Mouse (Mus musculus) heart, postnatal 0 days (tissue): ENCODE results near the gene Map3k20.

ENCODE experiments used
- CTCF ChIP-seq: IDR thresholded peaks from 2 replicates; pipeline ENCODE4 v1.5.1; 2016; ENCODE audit warnings: antibody characterized with exemption, control low read depth, low read depth
- EP300 ChIP-seq: IDR thresholded peaks from 2 replicates; pipeline ENCODE4 v1.6.1; 2016; ENCODE audit warnings: antibody characterized with exemption, low read depth

DNA sequence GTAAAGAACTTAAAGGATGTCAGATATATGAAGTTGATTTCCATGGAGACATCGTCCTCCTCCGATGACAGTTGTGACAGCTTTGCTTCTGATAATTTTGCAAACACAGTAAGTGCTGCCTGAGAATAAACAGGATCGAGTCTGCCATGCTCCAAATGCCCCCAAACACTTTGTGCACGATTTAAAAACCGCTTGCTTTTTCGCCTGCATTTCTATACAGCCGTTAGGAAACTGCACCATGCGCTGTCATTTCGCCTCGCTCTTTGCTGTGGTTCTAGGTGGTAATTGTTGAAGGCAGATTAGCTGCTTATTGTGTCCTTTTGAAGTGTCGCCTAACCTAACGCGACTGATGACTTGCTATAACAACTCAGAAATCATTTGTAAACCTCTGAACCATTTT, 193.5 kb downstream of the Map3k20 start:
- no peak for TF ChIP-seq CTCF
- TF ChIP-seq EP300, result no peak
